Mouse (Mus musculus): ENCODE data around the gene Urm1. TPM values are rescaled to one million over a fixed set of nuclear protein-coding genes. Genes with fewer than 3 reads are reported as not detected.

Gene Urm1
- total and polyA plus RNA-seq, 3 experiments: 90.5 to 131 TPM; not detected in 1

DNA sequence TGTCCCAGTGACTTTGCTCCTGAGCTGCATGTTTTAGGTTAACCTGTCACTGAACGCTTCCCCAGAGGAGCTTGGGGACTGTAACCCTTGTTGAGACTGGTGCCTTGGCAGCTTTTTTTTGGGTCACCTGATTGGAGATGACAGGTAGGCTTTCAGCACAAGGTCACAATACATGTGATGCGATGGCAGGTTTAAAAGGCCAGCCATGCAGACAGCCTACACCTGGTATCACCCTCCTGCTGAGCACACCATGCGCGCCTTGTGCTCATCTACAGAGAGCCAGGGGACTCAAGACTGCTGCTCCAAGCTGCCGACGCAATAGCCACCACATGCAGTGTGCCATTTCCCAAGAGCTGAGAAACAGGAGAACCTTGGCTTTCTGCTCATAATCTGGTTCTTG lies 71.9 kb downstream of the Urm1 start:
- Histone ChIP-seq H3K27ac (ENCODE audit: control insufficient read depth, low read depth, low read length) (no peak overlapping the region), H3K9ac (ENCODE audit: control insufficient read depth, low read depth, low read length, poor library complexity, severe bottlenecking) (no peak overlapping the region), H3K9me3 (replicated peaks; ENCODE audit: insufficient read depth, low read length) (no peaks in the 10 kb centered on the region), H3K27me3 (ENCODE audit: control insufficient read depth in 1 of 2, insufficient read depth in 2 of 2, low read length in 2 of 2) (no peaks in the 10 kb centered on the region), H3K4me1 (ENCODE audit: control insufficient read depth in 1 of 2, insufficient read depth in 2 of 2, low read length in 2 of 2) (peaks cover 0 to 14% of the 10 kb centered on the region in 2 experiments; a peak in 3 of 4 replicates), H3K79me2 (ENCODE audit: control insufficient read depth, insufficient read depth, low read length, poor library complexity) (peaks cover 14% of the 10 kb centered on the region), H3K36me3 (ENCODE audit: control insufficient read depth in 1 of 2, insufficient read depth in 2 of 2, low read length in 2 of 2) (peaks cover 7 to 14% of the 10 kb centered on the region in 2 experiments), H3K4me3 (ENCODE audit: control insufficient read depth in 1 of 2, insufficient read depth in 1 of 2, low read depth in 2 of 2, low read length in 2 of 2) (no peak overlapping the region)
- TF ChIP-seq MAFK (IDR thresholded peaks at IDR 0.05; ENCODE audit: borderline replicate concordance, low read depth, low read length) (no peak), ZNF384 (IDR thresholded peaks at IDR 0.05; ENCODE audit: low read depth, low read length) (no peak), EP300 (IDR thresholded peaks at IDR 0.05; ENCODE audit: low read depth in 1 of 2, low read length in 2 of 2) (no peak), SMC3 (IDR thresholded peaks at IDR 0.05; ENCODE audit: low read depth, low read length) (no peak)
- DNase-seq (ENCODE audit: low read depth, low spot score): no peak

Other genes with a start within 250 kb of the Urm1 start
- gene Rapgef1, start 200.4 kb upstream of the Urm1 start, total RNA-seq (2012; rRNA removed): 69.7 and 77.0 TPM in 2 replicates
- gene Rapgef1, start 200.4 kb upstream of the Urm1 start, polyA plus RNA-seq (2012; ENCODE audit: insufficient read depth in 1 of 2, insufficient read length in 2 of 2, low read depth in 1 of 2, low replicate concordance in 2 of 2, missing spikeins in 1 of 2): 10 to 100 TPM; 57.2 to 88.3 TPM
- not detected in 2 replicates for gene Gm13420, start 68.4 kb upstream of the Urm1 start, total RNA-seq (2012; rRNA removed)
- under 1 TPM in 1 of 2 experiments, not detected in 1; 0.07 TPM for gene Gm13420, start 68.4 kb upstream of the Urm1 start, polyA plus RNA-seq (2012; ENCODE audit: insufficient read depth in 1 of 2, insufficient read length in 2 of 2, low read depth in 1 of 2, low replicate concordance in 2 of 2, missing spikeins in 1 of 2)
- gene Gm13547, start 60.8 kb upstream of the Urm1 start, total RNA-seq (2012; rRNA removed): not detected in 2 replicates
- under 1 TPM in 1 of 2 experiments, not detected in 1; 0.86 TPM for gene Gm13547, start 60.8 kb upstream of the Urm1 start, polyA plus RNA-seq (2012; ENCODE audit: insufficient read depth in 1 of 2, insufficient read length in 2 of 2, low read depth in 1 of 2, low replicate concordance in 2 of 2, missing spikeins in 1 of 2)
- 23.5 and 25.4 TPM in 2 replicates for gene Coq4, start 32.6 kb upstream of the Urm1 start, total RNA-seq (2012; rRNA removed)
- gene Coq4, start 32.6 kb upstream of the Urm1 start, polyA plus RNA-seq (2012; ENCODE audit: insufficient read depth in 1 of 2, insufficient read length in 2 of 2, low read depth in 1 of 2, low replicate concordance in 2 of 2, missing spikeins in 1 of 2): 10 to 100 TPM in 1 of 2 experiments, not detected in 1; 33.2 TPM
- gene Trub2, start 31.6 kb upstream of the Urm1 start, total RNA-seq (2012; rRNA removed): 34.8 and 40.9 TPM in 2 replicates
- 10 to 100 TPM in 1 of 2 experiments, not detected in 1; 44.7 TPM for gene Trub2, start 31.6 kb upstream of the Urm1 start, polyA plus RNA-seq (2012; ENCODE audit: insufficient read depth in 1 of 2, insufficient read length in 2 of 2, low read depth in 1 of 2, low replicate concordance in 2 of 2, missing spikeins in 1 of 2)
- 7.9 and 10.9 TPM in 2 replicates for gene Slc27a4, start 17.4 kb upstream of the Urm1 start, total RNA-seq (2012; rRNA removed)
- 10 to 100 TPM in 1 of 2 experiments, not detected in 1; 14.9 TPM for gene Slc27a4, start 17.4 kb upstream of the Urm1 start, polyA plus RNA-seq (2012; ENCODE audit: insufficient read depth in 1 of 2, insufficient read length in 2 of 2, low read depth in 1 of 2, low replicate concordance in 2 of 2, missing spikeins in 1 of 2)
- 7.5 and 8.8 TPM in 2 replicates for gene Cercam, start 49.1 kb downstream of the Urm1 start, total RNA-seq (2012; rRNA removed)
- 10 to 100 TPM in 1 of 2 experiments, not detected in 1; 23.4 TPM for gene Cercam, start 49.1 kb downstream of the Urm1 start, polyA plus RNA-seq (2012; ENCODE audit: insufficient read depth in 1 of 2, insufficient read length in 2 of 2, low read depth in 1 of 2, low replicate concordance in 2 of 2, missing spikeins in 1 of 2)
- 49.0 and 49.3 TPM in 2 replicates for gene Odf2, start 69.1 kb downstream of the Urm1 start, total RNA-seq (2012; rRNA removed)
- gene Odf2, start 69.1 kb downstream of the Urm1 start, polyA plus RNA-seq (2012; ENCODE audit: insufficient read depth in 1 of 2, insufficient read length in 2 of 2, low read depth in 1 of 2, low replicate concordance in 2 of 2, missing spikeins in 1 of 2): 10 to 100 TPM in 1 of 2 experiments, not detected in 1; 82.8 TPM
- 41.9 and 46.1 TPM in 2 replicates for gene Gle1, start 115.4 kb downstream of the Urm1 start, total RNA-seq (2012; rRNA removed)
- gene Gle1, start 115.4 kb downstream of the Urm1 start, polyA plus RNA-seq (2012; ENCODE audit: insufficient read depth in 1 of 2, insufficient read length in 2 of 2, low read depth in 1 of 2, low replicate concordance in 2 of 2, missing spikeins in 1 of 2): 10 to 100 TPM in 1 of 2 experiments, not detected in 1; 77.0 TPM
- 26.2 and 31.2 TPM in 2 replicates for gene Sptan1, start 145.5 kb downstream of the Urm1 start, total RNA-seq (2012; rRNA removed)
- 10 to 100 TPM in 1 of 2 experiments, not detected in 1; 29.5 TPM for gene Sptan1, start 145.5 kb downstream of the Urm1 start, polyA plus RNA-seq (2012; ENCODE audit: insufficient read depth in 1 of 2, insufficient read length in 2 of 2, low read depth in 1 of 2, low replicate concordance in 2 of 2, missing spikeins in 1 of 2)
- 49.3 and 53.1 TPM in 2 replicates for gene Wdr34, start 228.8 kb downstream of the Urm1 start, total RNA-seq (2012; rRNA removed)
- 10 to 100 TPM in 1 of 2 experiments, not detected in 1; 78.3 TPM for gene Wdr34, start 228.8 kb downstream of the Urm1 start, polyA plus RNA-seq (2012; ENCODE audit: insufficient read depth in 1 of 2, insufficient read length in 2 of 2, low read depth in 1 of 2, low replicate concordance in 2 of 2, missing spikeins in 1 of 2)
- gene Set, start 237.3 kb downstream of the Urm1 start, total RNA-seq (2012; rRNA removed): 580 and 633 TPM in 2 replicates
- 100 to 1,000 TPM; 250 to 973 TPM for gene Set, start 237.3 kb downstream of the Urm1 start, polyA plus RNA-seq (2012; ENCODE audit: insufficient read depth in 1 of 2, insufficient read length in 2 of 2, low read depth in 1 of 2, low replicate concordance in 2 of 2, missing spikeins in 1 of 2)

Measured in MEL (cell line).